Mouse (Mus musculus): ENCODE data around the gene Gm48552. TPM values are rescaled to one million over a fixed set of nuclear protein-coding genes. Genes with fewer than 3 reads are reported as not detected.

Gm48552 gene
- polyA plus RNA-seq, 1 experiment = 0.26 TPM

DNA sequence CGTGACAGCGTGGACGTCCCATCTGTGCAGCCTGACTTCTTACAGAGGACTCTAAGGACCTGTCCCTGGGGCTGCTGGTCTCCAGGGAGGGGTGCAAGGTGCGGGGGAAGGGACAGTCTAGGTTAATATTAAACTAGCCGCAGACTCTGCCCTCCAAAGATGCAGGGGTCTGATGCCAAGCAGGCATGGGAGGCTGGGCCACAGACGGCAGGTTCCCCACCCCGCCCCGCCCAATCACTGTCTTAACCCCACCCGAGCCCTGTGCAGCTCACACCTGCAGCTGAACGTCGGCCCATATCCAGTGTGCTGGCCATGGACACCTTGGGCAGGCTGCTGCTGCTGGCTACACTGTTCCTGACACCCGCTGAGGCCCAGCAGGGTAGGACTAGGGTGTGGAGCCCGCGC, 4.0 kb downstream of the Gm48552 start, which contains the start of gene Smim24:
TSS of gene Smim24 (plus strand) at position 271 of the 405 bp plus-strand sequence.
- Histone ChIP-seq H3K36me3 (ENCODE audit: control insufficient read depth) (peaks cover 30% of the 10 kb centered on the region), H3K27me3 (ENCODE audit: control insufficient read depth) (no peaks in the 10 kb centered on the region; the same call in none of the 2 replicates), H3K4me1 (ENCODE audit: control insufficient read depth) (peaks cover 40% of the 10 kb centered on the region), H3K4me3 (replicated peaks) (peak within 1 kb of the TSS; percentile 25), H3K9me3 (ENCODE audit: control insufficient read depth, low read length) (no peaks in the 10 kb centered on the region)
- TF ChIP-seq GATA1 (IDR thresholded peaks at IDR 0.05; ENCODE audit: low read length) = no peak
- no peak for TF ChIP-seq TAL1 (IDR thresholded peaks at IDR 0.05; ENCODE audit: low read length)

DNA sequence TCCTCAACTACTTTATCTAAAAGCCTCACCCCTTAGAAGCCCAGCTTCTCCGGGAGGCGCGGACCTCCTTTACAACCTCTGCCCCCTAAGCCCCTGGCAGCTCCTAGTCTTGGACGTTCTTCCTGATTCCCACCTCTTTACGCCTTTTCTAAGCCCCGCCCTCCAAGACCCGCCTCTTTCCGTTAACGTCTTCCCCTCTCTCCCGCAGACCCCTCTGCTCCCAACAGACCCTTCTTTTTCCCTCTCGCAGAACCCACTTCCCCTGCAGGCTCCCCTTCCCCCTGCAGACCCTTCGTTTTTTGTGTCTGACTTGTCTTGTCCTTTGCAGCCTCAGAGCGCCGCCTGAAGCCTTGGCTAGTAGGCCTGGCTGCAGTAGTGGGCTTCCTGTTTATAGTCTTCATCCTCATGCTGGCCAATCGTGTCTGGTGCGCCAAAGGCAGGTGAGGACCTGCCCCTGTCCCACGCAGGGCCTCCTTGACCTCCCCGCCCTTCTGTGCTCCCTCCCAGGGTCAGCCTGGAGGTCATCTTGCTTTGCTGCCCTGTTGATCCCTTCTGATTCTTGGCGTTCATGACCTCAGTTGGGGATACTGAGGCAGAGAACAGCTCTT, 4.8 kb downstream of the Gm48552 start:
- TF ChIP-seq GATA1 (IDR thresholded peaks at IDR 0.05; ENCODE audit: low read length) (no peak), TAL1 (IDR thresholded peaks at IDR 0.05; ENCODE audit: low read length) (no peak)

DNA sequence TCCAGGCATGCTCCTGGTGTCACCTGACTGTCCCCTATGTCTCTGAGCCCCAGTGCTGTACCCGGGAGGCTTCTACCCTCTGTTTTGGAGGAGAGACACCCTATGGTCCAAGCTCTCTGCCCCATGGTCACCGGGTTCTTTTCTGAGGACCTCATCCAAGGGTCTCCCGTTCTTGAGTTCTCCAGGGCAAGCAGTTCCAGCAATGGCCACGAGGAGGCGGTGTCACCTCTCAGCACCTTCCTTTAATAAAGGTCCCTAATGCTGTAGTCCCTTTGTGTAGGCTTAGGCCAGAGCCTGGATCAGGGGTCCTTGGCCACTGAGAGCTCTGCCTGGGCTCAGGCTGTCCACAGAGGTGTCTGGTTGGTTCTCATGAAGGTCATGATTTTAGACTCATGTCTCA, 6.3 kb downstream of the Gm48552 start:
- no peaks in the 10 kb centered on the region; the same call in none of the 2 replicates for H3K27me3 ChIP-seq (ENCODE audit: control insufficient read depth)
- no peaks in the 10 kb centered on the region for H3K9me3 ChIP-seq (ENCODE audit: control insufficient read depth, low read length)
- no peak overlapping the region for H3K4me3 ChIP-seq (replicated peaks)
- no peak for TF ChIP-seq GATA1 (IDR thresholded peaks at IDR 0.05; ENCODE audit: low read length)
- TF ChIP-seq TAL1 (IDR thresholded peaks at IDR 0.05; ENCODE audit: low read length) = no peak
- H3K4me1 ChIP-seq (ENCODE audit: control insufficient read depth) = peaks cover 25% of the 10 kb centered on the region
- peaks cover 11% of the 10 kb centered on the region for H3K36me3 ChIP-seq (ENCODE audit: control insufficient read depth)

More for the DNA sequence above, 4.8 kb downstream of the Gm48552 start:
- H3K4me1 ChIP-seq (ENCODE audit: control insufficient read depth) = peaks cover 35% of the 10 kb centered on the region
- H3K4me3 ChIP-seq (replicated peaks) = peak overlapping the region; percentile 25
- peaks cover 23% of the 10 kb centered on the region for H3K36me3 ChIP-seq (ENCODE audit: control insufficient read depth)
- H3K9me3 ChIP-seq (ENCODE audit: control insufficient read depth, low read length) = no peaks in the 10 kb centered on the region
- H3K27me3 ChIP-seq (ENCODE audit: control insufficient read depth) = no peaks in the 10 kb centered on the region; the same call in none of the 2 replicates

DNA sequence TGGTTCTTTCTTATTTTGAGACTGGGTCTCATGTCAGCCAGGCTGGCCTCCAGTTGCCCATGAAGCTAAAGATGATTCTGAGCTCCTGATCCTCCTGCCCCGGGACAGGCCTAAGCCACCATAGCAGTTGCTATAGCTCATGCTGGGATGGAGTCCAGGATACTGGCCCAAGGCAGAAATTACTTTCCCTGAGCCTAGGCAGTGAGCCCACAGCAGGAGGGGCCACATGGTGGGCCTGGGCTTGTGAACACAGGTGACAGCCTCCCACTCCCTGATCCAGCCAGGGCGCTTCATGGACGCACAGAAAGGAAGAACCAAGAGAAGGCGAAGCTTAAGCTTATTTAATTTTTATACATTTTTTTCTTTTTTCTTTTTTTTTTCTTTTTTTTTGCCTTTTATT, 7.1 kb downstream of the Gm48552 start:
- H3K27me3 ChIP-seq (ENCODE audit: control insufficient read depth) = peaks cover 2% of the 10 kb centered on the region
- no peak for TF ChIP-seq TAL1 (IDR thresholded peaks at IDR 0.05; ENCODE audit: low read length)
- no peak for TF ChIP-seq GATA1 (IDR thresholded peaks at IDR 0.05; ENCODE audit: low read length)

DNA sequence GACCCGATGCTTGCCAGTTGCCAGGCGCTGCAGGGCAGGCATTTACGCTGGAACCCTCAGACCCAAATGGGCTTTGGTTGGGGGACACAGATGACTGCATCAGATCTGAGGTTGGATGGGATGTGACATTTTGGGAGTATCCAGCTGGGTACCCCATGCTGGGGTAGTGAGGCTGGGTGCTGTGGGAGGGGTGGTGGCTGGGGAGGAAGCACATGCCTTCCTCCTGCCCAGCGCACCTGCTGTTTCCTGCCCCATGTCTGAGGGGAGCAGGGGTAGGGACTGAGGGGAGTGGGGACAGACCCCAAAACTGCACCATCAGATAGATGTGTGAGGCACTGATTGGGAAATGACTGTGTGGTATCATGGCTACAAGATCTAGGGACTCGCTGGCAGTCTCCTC, 7.9 kb downstream of the Gm48552 start:
- peaks cover 35% of the 10 kb centered on the region for H3K4me1 ChIP-seq (ENCODE audit: control insufficient read depth)

More for the DNA sequence above, 7.1 kb downstream of the Gm48552 start:
- peaks cover 28% of the 10 kb centered on the region for H3K4me1 ChIP-seq (ENCODE audit: control insufficient read depth)
- H3K36me3 ChIP-seq (ENCODE audit: control insufficient read depth) = peaks cover 8% of the 10 kb centered on the region
- no peaks in the 10 kb centered on the region for H3K9me3 ChIP-seq (ENCODE audit: control insufficient read depth, low read length)
- no peak overlapping the region for H3K4me3 ChIP-seq (replicated peaks)

DNA sequence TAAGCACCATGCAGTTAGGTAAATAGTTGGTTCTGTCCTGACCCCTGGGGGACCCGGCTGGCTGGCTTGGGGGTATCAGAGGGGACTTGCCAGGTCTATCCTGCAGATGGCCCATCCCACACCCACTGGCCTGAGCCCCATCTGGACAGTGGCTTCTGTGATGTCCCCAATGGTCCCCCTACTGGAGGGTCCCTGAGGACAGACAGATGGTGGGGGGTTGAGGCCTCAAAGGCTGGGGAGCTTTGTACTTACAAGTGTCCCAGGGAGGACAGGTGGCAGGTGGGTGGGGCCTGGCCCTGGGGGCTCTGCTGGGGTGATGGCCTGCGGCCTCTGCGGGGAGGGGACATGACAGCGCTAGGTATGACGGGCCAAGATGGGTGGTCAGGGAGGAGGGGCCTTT, 10.5 kb downstream of the Gm48552 start:
- Histone ChIP-seq H3K27me3 (ENCODE audit: control insufficient read depth) (peaks cover 19% of the 10 kb centered on the region), H3K9me3 (ENCODE audit: control insufficient read depth, low read length) (no peaks in the 10 kb centered on the region), H3K36me3 (ENCODE audit: control insufficient read depth) (peaks cover 5% of the 10 kb centered on the region; the same call in 1 of the 2 replicates), H3K4me1 (ENCODE audit: control insufficient read depth) (peaks cover 23% of the 10 kb centered on the region), H3K4me3 (replicated peaks) (no peak overlapping the region)
- TF ChIP-seq GATA1 (IDR thresholded peaks at IDR 0.05; ENCODE audit: low read length) (no peak), TAL1 (IDR thresholded peaks at IDR 0.05; ENCODE audit: low read length) (no peak)

More for the DNA sequence above, 7.9 kb downstream of the Gm48552 start:
- no peaks in the 10 kb centered on the region for H3K9me3 ChIP-seq (ENCODE audit: control insufficient read depth, low read length)
- H3K27me3 ChIP-seq (ENCODE audit: control insufficient read depth) = peaks cover 4% of the 10 kb centered on the region
- peaks cover 5% of the 10 kb centered on the region; the same call in 1 of the 2 replicates for H3K36me3 ChIP-seq (ENCODE audit: control insufficient read depth)
- TF ChIP-seq GATA1 (IDR thresholded peaks at IDR 0.05; ENCODE audit: low read length) (no peak), TAL1 (IDR thresholded peaks at IDR 0.05; ENCODE audit: low read length) (no peak)
- no peak overlapping the region for H3K4me3 ChIP-seq (replicated peaks)

DNA sequence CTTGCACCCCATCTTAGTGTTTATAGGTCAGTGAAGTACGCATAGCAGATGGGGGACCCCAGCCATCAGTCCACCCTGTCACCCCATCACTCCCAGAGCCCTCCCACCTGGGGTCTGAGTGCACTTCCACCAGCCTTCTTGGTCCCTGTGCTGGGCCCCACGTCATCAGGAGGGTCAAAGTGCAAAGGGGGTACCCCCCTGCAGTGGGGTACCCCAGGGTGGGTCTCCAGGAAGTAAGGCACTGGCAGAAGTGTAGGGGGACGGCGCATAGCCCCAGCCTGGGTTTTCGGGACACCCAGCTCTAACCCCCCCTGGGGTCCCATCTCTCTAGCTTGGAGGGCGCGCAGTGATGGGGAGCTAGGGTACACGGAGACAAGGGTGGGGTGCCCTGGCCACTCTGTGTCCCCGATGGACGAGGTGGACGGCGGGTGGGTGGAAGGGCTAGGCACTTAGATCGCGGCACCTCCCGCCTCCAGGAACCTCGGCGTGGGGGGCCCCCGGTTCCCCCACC, 11.0 kb downstream of the Gm48552 start:
- Histone ChIP-seq H3K36me3 (ENCODE audit: control insufficient read depth) (peaks cover 5% of the 10 kb centered on the region; the same call in 1 of the 2 replicates), H3K9me3 (ENCODE audit: control insufficient read depth, low read length) (no peaks in the 10 kb centered on the region), H3K27me3 (ENCODE audit: control insufficient read depth) (peaks cover 25% of the 10 kb centered on the region), H3K4me3 (replicated peaks) (no peak overlapping the region), H3K4me1 (ENCODE audit: control insufficient read depth) (peaks cover 27% of the 10 kb centered on the region)
- TF ChIP-seq GATA1 (IDR thresholded peaks at IDR 0.05; ENCODE audit: low read length) = no peak

DNA sequence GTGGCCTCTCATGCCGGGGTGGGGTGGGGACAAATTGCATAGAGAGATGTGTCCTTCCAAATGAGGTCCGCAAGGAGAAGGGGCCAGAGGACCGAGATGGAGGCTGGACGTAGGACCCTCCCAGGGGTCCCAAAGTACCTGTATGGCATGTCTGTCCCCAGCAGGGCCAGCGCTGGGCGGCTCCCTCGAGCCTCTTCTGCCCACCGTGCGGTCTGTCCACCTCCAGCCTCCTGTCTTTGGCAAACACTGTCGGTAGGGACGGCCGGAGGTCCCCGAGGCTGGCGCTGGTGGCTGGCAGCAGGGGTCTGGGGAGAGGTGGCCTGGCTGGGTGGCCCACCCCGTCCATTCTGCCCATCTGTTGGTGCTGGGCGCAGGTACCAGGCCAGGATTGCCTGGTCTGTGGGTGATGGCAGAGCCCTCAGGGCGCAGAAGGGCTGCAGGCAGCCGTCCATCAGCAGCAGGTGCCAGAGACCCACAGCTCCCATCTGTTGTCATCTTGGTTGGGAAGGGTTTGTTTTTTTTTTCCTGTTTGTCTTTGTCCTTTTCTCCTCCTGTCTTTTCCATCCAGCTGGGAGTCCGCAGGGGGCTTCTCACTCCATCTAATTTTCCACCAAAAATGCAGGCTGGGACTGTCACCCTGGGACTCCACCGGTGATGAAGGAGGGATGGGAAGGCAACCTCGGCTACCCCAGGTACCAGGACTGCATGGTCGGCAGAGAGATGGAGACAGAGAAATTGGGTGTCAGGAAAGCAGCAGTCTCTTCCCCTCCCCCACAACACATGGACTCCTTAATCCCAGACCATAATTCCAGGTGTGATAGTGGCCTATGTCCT, 11.8 kb downstream of the Gm48552 start:
- Histone ChIP-seq H3K4me1 (ENCODE audit: control insufficient read depth) (peaks cover 28% of the 10 kb centered on the region), H3K36me3 (ENCODE audit: control insufficient read depth) (peaks cover 5% of the 10 kb centered on the region; the same call in 1 of the 2 replicates), H3K27me3 (ENCODE audit: control insufficient read depth) (peaks cover 30% of the 10 kb centered on the region), H3K9me3 (ENCODE audit: control insufficient read depth, low read length) (no peaks in the 10 kb centered on the region), H3K4me3 (replicated peaks) (no peak overlapping the region)
- no peak for TF ChIP-seq TAL1 (IDR thresholded peaks at IDR 0.05; ENCODE audit: low read length)
- no peak for TF ChIP-seq GATA1 (IDR thresholded peaks at IDR 0.05; ENCODE audit: low read length)

DNA sequence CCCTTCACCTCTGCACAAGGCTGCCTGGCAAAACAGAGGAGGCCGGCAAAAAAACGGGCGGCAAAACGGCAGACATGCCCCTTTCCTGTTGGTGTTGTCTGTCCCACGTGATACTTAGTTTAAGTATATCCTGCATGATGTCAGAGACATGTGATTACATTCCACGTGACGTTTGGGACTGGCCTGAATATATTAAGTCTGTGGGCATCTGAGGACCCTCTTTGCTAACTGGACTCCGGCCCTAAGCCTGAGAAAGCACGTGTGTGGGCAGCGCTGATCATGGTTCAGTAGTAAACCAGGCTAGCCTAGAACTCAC, 12.4 kb downstream of the Gm48552 start:
- Histone ChIP-seq H3K27me3 (ENCODE audit: control insufficient read depth) (peaks cover 36% of the 10 kb centered on the region), H3K9me3 (ENCODE audit: control insufficient read depth, low read length) (no peaks in the 10 kb centered on the region), H3K36me3 (ENCODE audit: control insufficient read depth) (peaks cover 5% of the 10 kb centered on the region; the same call in 1 of the 2 replicates), H3K4me1 (ENCODE audit: control insufficient read depth) (peaks cover 28% of the 10 kb centered on the region), H3K4me3 (replicated peaks) (no peak overlapping the region)
- TF ChIP-seq TAL1 (IDR thresholded peaks at IDR 0.05; ENCODE audit: low read length) (no peak), GATA1 (IDR thresholded peaks at IDR 0.05; ENCODE audit: low read length) (no peak)

Data from erythroblast, embryonic 14.5 days (primary cell).